Mouse (Mus musculus) liver, embryonic 14.5 days (tissue): Measurements from ENCODE around the gene Vmn2r29. TPM values are rescaled to one million over a fixed set of nuclear protein-coding genes. Genes with fewer than 3 reads are reported as not detected.
"Not testable (repeated sequence)": the region's sequence is repeated elsewhere in the genome, so short reads cannot be mapped to it uniquely, and the experiment has no call there.

Experiments used
- ATAC-seq: fragments of 200-750 bp; cut with Nextera tagmentation; 2 replicates; pipeline ENCODE4 v1.8.0; 2017; ENCODE audit warnings: moderate number of reproducible peaks, mild to moderate bottlenecking, moderate library complexity; ENCODE audit not compliant: insufficient read depth
- DNase-seq, 3 experiments: peaks; one replicate each; pipeline ENCODE4 v3.0.0-alpha.2; 2012 to 2013; ENCODE audit warnings: low read depth in 3 of 3, low spot score in 3 of 3
- H3K27ac ChIP-seq: fragments of 300-500 bp; sonication (generic); 2 replicates; pipeline ENCODE4 v1.5.1; 2014; ENCODE audit warnings: moderate library complexity, mild to moderate bottlenecking, control low read depth, inconsistent platforms
- H3K27me3 ChIP-seq: fragments of 300-500 bp; sonication (generic); 2 replicates; pipeline ENCODE4 v1.6.1; 2014; ENCODE audit warnings: mild to moderate bottlenecking, low read length, moderate library complexity; ENCODE audit not compliant: control insufficient read depth, insufficient read depth
- H3K36me3 ChIP-seq: fragments of 300-500 bp; sonication (generic); replicated peaks from 2 replicates; pipeline ENCODE4 v1.6.1; 2014; ENCODE audit warnings: low read depth; ENCODE audit not compliant: control insufficient read depth, insufficient read depth
- H3K4me1 ChIP-seq, 2 experiments: fragments of 200-500 bp in 1 of 2; fragments of 300-500 bp in 1 of 2; sonication (generic) in 1 of 2; replicated peaks; 2 replicates each; pipeline ENCODE4 v1.6.1; 2012 to 2014; ENCODE audit warnings: antibody characterized with exemption in 1 of 2, inconsistent platforms in 1 of 2, low read length in 1 of 2; ENCODE audit not compliant: control insufficient read depth in 2 of 2, insufficient read depth in 2 of 2
- H3K4me2 ChIP-seq: fragments of 300-500 bp; sonication (generic); 2 replicates; pipeline ENCODE4 v1.6.1; 2014; ENCODE audit warnings: low read depth, mild to moderate bottlenecking, control low read depth, moderate library complexity
- H3K4me3 ChIP-seq, 2 experiments: fragments of 200-500 bp in 1 of 2; fragments of 300-500 bp in 1 of 2; sonication (generic) in 1 of 2; 2 replicates each; pipeline ENCODE4 v1.5.1; 2012 to 2014; ENCODE audit warnings: low read depth in 2 of 2, low read length in 2 of 2, mild to moderate bottlenecking in 2 of 2, control low read depth in 1 of 2, inconsistent platforms in 1 of 2, moderate library complexity in 1 of 2; ENCODE audit not compliant: insufficient read depth in 1 of 2
- H3K9ac ChIP-seq: fragments of 300-500 bp; sonication (generic); replicated peaks from 2 replicates; pipeline ENCODE4 v1.6.1; 2014; ENCODE audit warnings: mild to moderate bottlenecking, control low read depth, moderate library complexity
- H3K9me3 ChIP-seq: fragments of 300-500 bp; sonication (generic); 2 replicates; pipeline ENCODE4 v1.6.1; 2016; ENCODE audit warnings: low read length, mixed read lengths; ENCODE audit not compliant: control insufficient read depth
- CTCF ChIP-seq: IDR thresholded peaks from 2 replicates; pipeline ENCODE4 v1.5.1; 2016; ENCODE audit warnings: antibody characterized with exemption, low read depth, control low read depth
- EP300 ChIP-seq: IDR thresholded peaks from 2 replicates; pipeline ENCODE4 v1.6.1; 2016; ENCODE audit warnings: antibody characterized with exemption, low read depth
- WGBS: fragments of 180-500 bp; shearing (Covaris S2); extraction: QIAGEN DNeasy Blood & Tissue Kit; methylation state at CpG from one replicate; pipeline ENCODE4 v1.1.7; 2014; ENCODE audit not compliant: insufficient replicate concordance; 5-methylcytosine and 5-hydroxymethylcytosine counted together
- polyA plus RNA-seq, 2 experiments: library from polyadenylated mRNA; depleted of rRNA in 1 of 2; stranded (reverse) in 1 of 2; unstranded in 1 of 2; fragments of >200 nt; fragmentation: Nextera tagmentation in 1 of 2; extraction: Ambion mirVana in 1 of 2; gene quantifications; 2 replicates each; pipeline versions ENCODE4 v1.2.1 to v1.2.3; 2012 to 2014

Vmn2r29 gene
- polyA plus RNA-seq (2012; rRNA removed) (0.04 and 0.11 TPM in 2 replicates), polyA plus RNA-seq (2014; fragmentation: Nextera tagmentation; extraction: Ambion mirVana) (not detected in 2 replicates)

GRCm38 (mm10) chr7:7247228-7247627 lies at the start of gene Vmn2r29:
Vmn2r29 (minus strand) TSS chr7:7247328.
- not testable (repeated sequence) for ATAC-seq, H3K4me1 ChIP-seq, H3K27me3 ChIP-seq, H3K27ac ChIP-seq, H3K9me3 ChIP-seq, H3K9ac ChIP-seq, H3K4me2 ChIP-seq, H3K36me3 ChIP-seq, H3K4me3 ChIP-seq, DNase-seq
- no CpG with 5 or more reads among the region's 1 CpGs for WGBS

- H3K4me2 ChIP-seq: no peak overlapping the region
- peaks cover 6% of the 10 kb centered on the region for H3K36me3 ChIP-seq
- H3K9me3 ChIP-seq: no peaks in the 10 kb centered on the region
- peak; percentile 61 for TF ChIP-seq CTCF
- TF ChIP-seq EP300: no peak
- H3K4me3 ChIP-seq: no peak overlapping the region
- 0 out of 4 replicates have a peak, but pooled peaks cover 0 to 2% of the 10 kb centered on the region in 2 experiments for H3K4me1 ChIP-seq
- H3K9ac ChIP-seq: no peak overlapping the region
- 72% methylated on average over 16 of the region's 16 CpGs for WGBS
- H3K27ac ChIP-seq: no peak overlapping the region
- DNase-seq (no peak), ATAC-seq (no peak)
- peaks cover 2% of the 10 kb centered on the region for H3K27me3 ChIP-seq
Observed at GRCm38 (mm10) chr7:7295595-7295994, 48.5 kb upstream of the Vmn2r29 start.

- Histone ChIP-seq H3K4me2 (no peak overlapping the region), H3K9me3 (no peaks in the 10 kb centered on the region; the same call in 1 of the 2 replicates), H3K36me3 (peaks cover 7% of the 10 kb centered on the region), H3K4me3 (no peak overlapping the region), H3K4me1 (no peaks in the 10 kb centered on the region), H3K9ac (no peak overlapping the region), H3K27ac (no peak overlapping the region), H3K27me3 (no peaks in the 10 kb centered on the region)
- TF ChIP-seq CTCF (no peak), EP300 (no peak)
- 14% methylated on average over 1 of the region's 1 CpGs for WGBS
- no peak for DNase-seq
- no peak for ATAC-seq
Observed at GRCm38 (mm10) chr7:7281383-7281782, 34.3 kb upstream of the Vmn2r29 start.

- Histone ChIP-seq H3K4me3 (peak within 1 kb of the TSS; percentile 54 to 60), H3K4me2 (peak within 1 kb of the TSS; percentile 59), H3K9ac (0 out of 2 replicates have a peak within 1 kb of the TSS, but pooled peaks have one; percentile 45)
- peak; percentile 96 for TF ChIP-seq CTCF
- H3K27me3 ChIP-seq, H3K36me3 ChIP-seq, H3K4me1 ChIP-seq, H3K27ac ChIP-seq, H3K9me3 ChIP-seq: not testable (repeated sequence)
- DNase-seq (peak in 1 of 3 experiments; percentile 43), ATAC-seq (peak; percentile 96)
- WGBS: 36% methylated on average over 45 of the region's 45 CpGs
Observed at GRCm38 (mm10) chr7:7277966-7278567, 30.9 kb upstream of the Vmn2r29 start, which contains the start of gene Gm45844. Gm45844 (minus strand) TSS chr7:7278289.

GRCm38 (mm10) chr7:7277556-7277955 lies 30.4 kb upstream of the Vmn2r29 start:
- H3K36me3 ChIP-seq, H3K27me3 ChIP-seq, H3K27ac ChIP-seq, H3K9me3 ChIP-seq, H3K4me1 ChIP-seq, DNase-seq: not testable (repeated sequence)
- Histone ChIP-seq H3K9ac (0 out of 2 replicates have a peak overlapping the region, but pooled peaks have one; percentile 45), H3K4me3 (peak overlapping the region; percentile 21 to 54), H3K4me2 (peak overlapping the region; percentile 59)
- ATAC-seq: peak; percentile 47
- WGBS: 46% methylated on average over 23 of the region's 24 CpGs

GRCm38 (mm10) chr7:7209313-7210151 lies 37.6 kb downstream of the Vmn2r29 start, which contains the start of gene Zfp772:
Zfp772 (minus strand) TSS chr7:7209998.
- peak in 1 of 3 experiments; percentile 31 for DNase-seq
- WGBS: 2% methylated on average over 24 of the region's 24 CpGs
- H3K4me1 ChIP-seq, H3K9me3 ChIP-seq, H3K27me3 ChIP-seq, H3K27ac ChIP-seq, H3K36me3 ChIP-seq: not testable (repeated sequence)
- ATAC-seq: 0 out of 2 replicates have a peak, but pooled peaks have one; percentile 28
- peak within 1 kb of the TSS; percentile 61 for H3K4me2 ChIP-seq
- H3K9ac ChIP-seq: peak within 1 kb of the TSS; percentile 38
- H3K4me3 ChIP-seq: peak within 1 kb of the TSS; percentile 53 to 83
